Mouse (Mus musculus) embryonic fibroblast, embryonic 13.5 days (primary cell): ENCODE measurements around the gene Bcl11b. TPM values are rescaled to one million over a fixed set of nuclear protein-coding genes. Genes with fewer than 3 reads are reported as not detected.
A peak's percentile ranks its signal among the peaks of the same experiment; 100 is the strongest.

Experiments used
- H3K27ac ChIP-seq: 2 replicates; pipeline ENCODE4 v1.5.1; 2012; ENCODE audit warnings: low read length, control low read depth, inconsistent platforms; ENCODE audit not compliant: insufficient read depth
- H3K4me1 ChIP-seq: 2 replicates; pipeline ENCODE4 v1.6.1; 2011; ENCODE audit warnings: low read length; ENCODE audit not compliant: control insufficient read depth, insufficient read depth
- H3K4me3 ChIP-seq: 2 replicates; pipeline ENCODE4 v1.5.1; 2011; ENCODE audit warnings: mild to moderate bottlenecking, control low read depth, low read length; ENCODE audit not compliant: insufficient read depth
- CTCF ChIP-seq: IDR thresholded peaks from 2 replicates; pipeline ENCODE4 v1.5.1; 2011; ENCODE audit warnings: mild to moderate bottlenecking, control low read depth, low read length, moderate library complexity, borderline replicate concordance; ENCODE audit not compliant: insufficient read depth
- POLR2A ChIP-seq: IDR thresholded peaks from 2 replicates; pipeline ENCODE4 v1.6.1; 2011; ENCODE audit warnings: low read depth, mild to moderate bottlenecking, control low read depth, low read length, moderate library complexity
- polyA plus RNA-seq: library from polyadenylated mRNA; stranded (reverse); fragments of >200 nt; gene quantifications from 2 replicates; pipeline ENCODE4 v1.2.4, GENCODE M21; 2011; ENCODE audit warnings: low read depth; ENCODE audit not compliant: missing spikeins, insufficient read length

Bcl11b gene
- polyA plus RNA-seq, 1 experiment, result 6.5 TPM

DNA sequence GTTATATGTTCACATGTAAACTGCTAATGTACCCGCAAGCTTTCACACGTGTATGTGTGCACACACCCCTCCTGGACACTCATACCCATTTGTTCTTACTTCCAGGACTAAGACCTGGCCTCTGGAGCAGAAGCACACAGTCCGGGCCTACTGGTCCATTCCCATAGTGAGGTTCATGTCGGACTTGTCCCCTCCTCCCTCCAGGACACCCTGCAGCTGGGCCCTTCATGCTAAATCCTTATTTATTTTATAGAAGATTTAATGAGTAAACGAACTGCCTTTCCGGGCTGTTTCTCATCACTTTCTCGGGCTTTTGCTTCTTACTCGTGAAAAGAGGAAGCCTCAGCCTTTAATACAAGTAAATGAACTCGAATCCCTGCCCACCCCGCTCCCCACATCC lies 54.0 kb downstream of the Bcl11b start:
- H3K27ac ChIP-seq, result no peak overlapping the region
- H3K4me3 ChIP-seq, result no peak overlapping the region
- no peak for TF ChIP-seq POLR2A
- TF ChIP-seq CTCF, result no peak
- H3K4me1 ChIP-seq, result peaks cover 19% of the 10 kb centered on the region; the same call in 1 of the 2 replicates

GRCm38 (mm10) chr12:107942100-107942499 lies 61.3 kb downstream of the Bcl11b start:
- H3K27ac ChIP-seq, result no peak overlapping the region
- no peaks in the 10 kb centered on the region for H3K4me1 ChIP-seq
- TF ChIP-seq CTCF, result no peak
- TF ChIP-seq POLR2A, result no peak
- no peak overlapping the region for H3K4me3 ChIP-seq

GRCm38 (mm10) chr12:107940774-107941173 lies 62.6 kb downstream of the Bcl11b start:
- no peak overlapping the region for H3K4me3 ChIP-seq
- no peak overlapping the region for H3K27ac ChIP-seq
- no peaks in the 10 kb centered on the region for H3K4me1 ChIP-seq
- no peak for TF ChIP-seq POLR2A

DNA sequence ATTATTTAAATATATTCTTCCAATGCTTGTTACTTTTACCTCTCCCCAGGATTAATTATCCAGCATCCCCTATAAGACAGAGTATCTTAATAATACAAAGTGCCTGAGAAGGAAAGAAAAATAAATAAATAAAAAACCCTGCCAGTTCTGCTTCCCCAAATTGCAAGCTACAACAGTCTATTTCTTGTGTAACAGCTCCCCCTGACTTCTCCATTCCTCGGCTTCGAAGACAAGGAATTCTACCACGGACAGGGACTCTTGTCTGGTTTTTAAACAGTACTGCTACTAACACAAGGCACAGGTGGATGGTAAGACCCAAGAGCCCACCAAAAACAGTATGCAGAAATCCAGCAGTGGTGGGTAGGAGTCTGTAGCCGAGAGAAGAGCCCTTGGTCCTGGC lies 64.2 kb downstream of the Bcl11b start:
- TF ChIP-seq CTCF, result no peak
- no peak for TF ChIP-seq POLR2A

GRCm38 (mm10) chr12:107936972-107937371 lies 66.4 kb downstream of the Bcl11b start:
- Histone ChIP-seq H3K4me1 (no peaks in the 10 kb centered on the region), H3K4me3 (no peak overlapping the region), H3K27ac (no peak overlapping the region)
- TF ChIP-seq CTCF, result no peak
- TF ChIP-seq POLR2A, result no peak

More for the DNA sequence above, 64.2 kb downstream of the Bcl11b start:
- Histone ChIP-seq H3K27ac (no peak overlapping the region), H3K4me3 (no peak overlapping the region), H3K4me1 (no peaks in the 10 kb centered on the region)

GRCm38 (mm10) chr12:107936406-107936805 lies 67.0 kb downstream of the Bcl11b start:
- Histone ChIP-seq H3K4me3 (no peak overlapping the region), H3K27ac (no peak overlapping the region), H3K4me1 (0 out of 2 replicates have a peak, but pooled peaks cover 1% of the 10 kb centered on the region)
- TF ChIP-seq CTCF, result no peak
- TF ChIP-seq POLR2A, result no peak

DNA sequence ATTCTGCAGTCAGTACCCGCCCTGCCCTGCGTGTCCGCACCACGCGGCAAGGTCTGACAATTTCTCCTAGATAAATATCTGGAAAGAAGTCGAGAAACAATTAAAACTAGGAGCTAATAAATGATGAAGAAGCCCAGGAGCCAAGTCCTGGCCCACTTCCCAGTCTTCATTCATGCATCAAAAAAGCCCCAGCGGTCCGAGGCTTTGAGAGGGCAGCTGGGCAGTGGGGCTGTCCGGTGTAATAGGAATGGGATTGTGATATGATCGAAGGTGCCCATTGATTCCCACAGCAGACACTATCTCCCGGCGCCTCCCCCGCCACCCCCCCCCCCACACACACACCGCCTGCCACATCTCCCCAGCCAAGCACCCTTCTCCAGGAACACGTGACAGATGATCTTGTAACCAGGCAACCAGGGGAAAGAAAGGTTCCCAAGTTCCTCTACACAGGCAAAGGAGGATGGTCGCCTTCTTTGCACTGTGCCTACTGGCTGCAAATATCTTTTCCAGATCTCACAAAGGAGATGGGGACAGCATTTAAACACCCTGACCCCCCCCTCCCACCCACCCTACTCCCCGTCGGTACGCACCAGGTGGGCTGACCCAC lies 68.5 kb downstream of the Bcl11b start:
- no peak overlapping the region for H3K27ac ChIP-seq
- H3K4me1 ChIP-seq, result peaks cover 6% of the 10 kb centered on the region
- no peak overlapping the region for H3K4me3 ChIP-seq

DNA sequence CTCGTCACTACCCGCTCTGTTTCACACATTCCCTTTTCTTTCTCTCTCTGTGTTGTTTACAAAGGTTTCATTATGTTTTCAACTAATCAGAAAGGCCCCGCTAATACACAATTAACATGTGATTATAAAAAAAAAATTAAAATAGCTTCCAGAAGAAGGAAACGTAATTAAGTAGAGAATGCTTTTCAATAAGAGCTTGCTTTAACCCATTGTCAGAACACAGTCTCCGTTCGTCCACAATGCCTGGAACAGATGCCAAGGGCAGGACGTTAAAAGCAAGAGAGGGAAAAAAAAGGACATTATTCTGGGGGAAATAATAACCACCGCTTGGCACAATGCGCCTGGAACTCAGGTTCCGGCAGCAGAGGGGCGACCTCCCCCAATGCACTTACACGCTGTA lies 71.3 kb downstream of the Bcl11b start:
- H3K4me1 ChIP-seq, result peaks cover 8% of the 10 kb centered on the region
- H3K27ac ChIP-seq, result no peak overlapping the region
- H3K4me3 ChIP-seq, result no peak overlapping the region
- TF ChIP-seq POLR2A, result no peak
- no peak for TF ChIP-seq CTCF

More for the DNA sequence above, 68.5 kb downstream of the Bcl11b start:
- TF ChIP-seq CTCF, result no peak
- no peak for TF ChIP-seq POLR2A

- Histone ChIP-seq H3K4me1 (peaks cover 8% of the 10 kb centered on the region), H3K4me3 (no peak overlapping the region), H3K27ac (peak overlapping the region; percentile 49)
- no peak for TF ChIP-seq POLR2A
- no peak for TF ChIP-seq CTCF
Measured at GRCm38 (mm10) chr12:107931476-107931875, 71.9 kb downstream of the Bcl11b start.

GRCm38 (mm10) chr12:107930611-107931350 lies 72.6 kb downstream of the Bcl11b start:
- no peak for TF ChIP-seq CTCF
- TF ChIP-seq POLR2A, result no peak
- Histone ChIP-seq H3K4me3 (no peak overlapping the region), H3K27ac (peak overlapping the region; percentile 49), H3K4me1 (peaks cover 8% of the 10 kb centered on the region)

DNA sequence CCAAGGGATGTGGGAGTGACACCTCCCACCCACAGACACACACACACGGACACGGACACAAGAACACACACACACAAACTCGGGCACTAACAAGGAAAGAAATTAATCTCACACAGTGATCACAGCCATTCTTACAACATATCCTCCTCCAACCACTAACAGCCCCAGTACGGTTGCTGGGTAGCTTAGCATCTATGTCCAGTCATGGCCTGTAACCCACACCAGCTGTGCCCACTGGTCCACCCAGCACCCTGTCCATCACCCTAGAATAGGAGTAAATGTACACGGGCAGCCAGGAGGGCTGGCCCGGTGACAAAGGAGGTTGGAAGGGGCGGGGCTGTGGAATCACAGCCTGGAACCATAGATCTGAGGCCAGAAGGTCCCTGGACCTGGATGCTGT lies 74.5 kb downstream of the Bcl11b start:
- peaks cover 8% of the 10 kb centered on the region for H3K4me1 ChIP-seq
- no peak overlapping the region for H3K27ac ChIP-seq
- TF ChIP-seq POLR2A (no peak), CTCF (no peak)
- no peak overlapping the region for H3K4me3 ChIP-seq
